Mouse (Mus musculus): Measurements from ENCODE around the gene Osgepl1. TPM values are rescaled to one million over a fixed set of nuclear protein-coding genes. Genes with fewer than 3 reads are reported as not detected.
"Not testable (repeated sequence)": the region's sequence is repeated elsewhere in the genome, so short reads cannot be mapped to it uniquely, and the experiment has no call there.

The Osgepl1 gene
- total RNA-seq (2021) = 10 to 100 TPM; 18.7 to 20.3 TPM
- long read RNA-seq, full-length matches to known transcripts = 17 of 24 reads
- long read RNA-seq, partial matches to known transcripts = 2 of 24 reads
- long read RNA-seq, other reads (novel, unspliced or antisense) = 5 of 24 reads

DNA sequence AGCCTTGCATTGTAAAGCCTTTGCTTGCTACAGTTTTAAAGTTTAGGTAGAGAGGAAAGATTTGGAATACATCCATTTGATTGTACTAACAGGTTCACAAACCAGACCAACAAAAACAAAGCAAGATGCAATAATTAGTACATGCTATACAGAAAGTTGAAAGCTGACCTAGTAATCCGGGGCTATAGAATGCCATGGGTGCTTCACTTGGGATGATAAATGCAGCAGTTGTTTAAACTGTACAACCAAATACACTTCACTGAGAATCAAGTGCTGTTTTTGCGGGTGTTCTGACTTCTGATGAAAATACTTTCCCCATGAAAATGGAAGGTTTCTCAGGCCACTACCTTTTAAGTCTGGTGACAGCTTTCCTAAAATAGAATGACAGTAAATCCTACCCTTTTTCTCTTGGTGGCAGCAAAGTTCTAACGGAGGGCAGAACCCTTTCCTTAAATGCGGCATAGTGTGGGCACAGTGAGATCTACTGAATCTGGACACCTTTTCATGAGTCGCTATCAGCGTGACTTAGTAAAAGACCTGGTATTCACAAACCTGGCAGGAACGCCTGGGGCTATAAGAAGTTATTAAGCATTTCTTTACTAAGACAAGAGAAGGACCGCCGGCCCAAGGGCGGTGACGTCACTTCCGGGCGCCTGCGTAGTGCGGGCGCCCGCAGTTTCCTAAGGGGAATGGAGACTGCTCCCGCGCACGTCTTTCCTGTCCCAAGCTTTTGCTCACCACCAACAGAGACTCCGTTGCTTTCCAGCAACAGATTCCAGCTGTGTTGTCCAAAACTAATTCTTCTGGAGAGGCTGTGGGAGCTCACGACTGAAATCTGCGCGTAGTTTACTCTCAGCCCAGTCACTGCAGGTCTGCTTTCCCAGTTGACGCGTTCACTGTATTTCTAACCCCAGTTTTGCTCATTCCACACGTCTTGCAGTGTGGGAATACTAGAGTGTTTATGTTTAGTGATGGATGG is at the start of gene Osgepl1:
Gene Osgepl1 (plus strand): TSS at position 636 of the 979 bp plus-strand sequence.
- DNase-seq (ENCODE audit: low spot score in 2 of 2) = peak; percentile 79 to 85

DNA sequence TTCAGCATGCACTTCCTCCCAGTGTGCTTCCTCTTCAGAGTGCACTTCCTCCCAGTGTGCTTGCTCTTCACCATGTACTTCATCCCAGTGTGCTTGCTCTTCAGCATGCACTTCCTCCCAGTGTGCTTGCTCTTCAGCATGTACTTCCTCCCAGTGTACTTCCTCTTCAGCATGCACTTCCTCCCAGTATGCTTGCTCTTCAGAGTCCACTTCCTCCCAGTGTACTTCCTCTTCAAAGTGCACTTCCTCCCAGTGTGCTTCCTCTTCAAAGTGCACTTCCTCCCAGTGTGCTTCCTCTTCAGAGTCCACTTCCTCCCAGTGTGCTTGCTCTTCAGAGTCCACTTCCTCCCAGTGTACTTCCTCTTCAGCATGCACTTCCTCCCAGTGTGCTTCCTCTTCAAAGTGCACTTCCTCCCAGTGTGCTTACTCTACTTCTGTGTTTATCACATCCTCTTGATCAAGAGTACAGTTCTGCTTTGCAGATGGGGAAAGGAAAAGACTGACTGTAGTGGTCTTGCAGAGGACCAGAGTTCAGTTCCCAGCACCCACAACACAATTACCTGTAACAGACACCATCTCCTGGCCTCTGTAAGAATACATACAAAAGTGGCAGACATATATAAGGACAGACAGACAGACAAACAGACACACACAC is 48.3 kb upstream of the Osgepl1 start:
- DNase-seq (ENCODE audit: low spot score in 2 of 2) = not testable (repeated sequence)

DNA sequence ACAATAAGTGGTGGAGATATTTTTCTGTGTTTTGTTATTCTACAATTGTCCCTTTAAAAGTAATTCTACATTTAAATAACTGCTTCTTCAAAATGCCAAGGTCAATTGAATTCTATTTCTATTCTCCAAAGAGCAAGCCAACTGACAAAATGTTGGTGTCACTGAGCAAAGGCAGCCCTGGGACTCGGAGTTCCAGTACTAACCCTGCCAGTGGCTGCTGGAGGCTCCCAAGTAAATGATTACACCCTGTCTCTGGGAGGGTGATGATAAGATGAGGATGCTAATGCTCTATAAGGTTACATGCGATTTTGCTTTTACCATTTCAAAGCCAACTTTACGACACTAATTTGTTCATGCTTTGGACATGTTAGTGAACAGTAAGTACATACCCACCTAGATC is 43.5 kb upstream of the Osgepl1 start:
- DNase-seq (ENCODE audit: low spot score in 2 of 2) = no peak

DNA sequence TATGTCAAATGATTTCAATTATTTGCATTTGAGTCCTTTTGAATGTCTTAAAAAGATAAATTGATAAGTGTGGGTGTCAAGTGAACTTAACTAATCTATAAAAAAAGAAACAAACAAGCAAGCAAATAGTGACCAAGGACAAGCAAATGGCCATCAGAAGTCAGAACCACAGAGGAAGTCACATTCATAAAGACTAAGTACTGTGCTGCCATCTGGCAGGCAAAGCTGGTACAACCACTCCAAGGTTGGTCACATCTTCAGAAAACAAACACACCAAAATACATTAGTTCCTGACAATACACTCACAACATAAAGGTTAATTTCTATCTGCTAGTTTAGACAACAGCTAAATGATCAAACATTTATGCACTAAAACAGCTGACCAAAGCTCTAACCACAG is 40.8 kb upstream of the Osgepl1 start:
- DNase-seq (ENCODE audit: low spot score in 2 of 2) = peak; percentile 48 to 54

DNA sequence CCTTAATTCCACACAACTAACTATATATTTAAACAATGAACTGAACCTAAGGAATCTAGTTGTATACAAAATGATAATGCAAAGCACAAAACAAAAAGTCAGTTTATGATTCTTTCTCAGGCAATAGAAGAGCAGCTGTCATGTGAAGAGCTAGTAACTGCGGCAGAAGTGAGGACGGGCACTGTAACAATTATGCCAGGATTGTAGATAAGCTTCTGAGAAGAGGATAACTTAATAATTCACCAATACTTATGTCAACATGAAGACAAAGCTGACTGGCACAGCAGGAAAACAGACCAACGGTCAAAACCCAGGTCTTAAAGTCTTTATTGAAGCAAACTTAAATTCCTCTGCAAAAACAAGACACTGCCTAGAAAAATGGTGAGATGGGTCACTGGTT is 22.2 kb upstream of the Osgepl1 start:
- DNase-seq (ENCODE audit: low spot score in 2 of 2) = no peak

DNA sequence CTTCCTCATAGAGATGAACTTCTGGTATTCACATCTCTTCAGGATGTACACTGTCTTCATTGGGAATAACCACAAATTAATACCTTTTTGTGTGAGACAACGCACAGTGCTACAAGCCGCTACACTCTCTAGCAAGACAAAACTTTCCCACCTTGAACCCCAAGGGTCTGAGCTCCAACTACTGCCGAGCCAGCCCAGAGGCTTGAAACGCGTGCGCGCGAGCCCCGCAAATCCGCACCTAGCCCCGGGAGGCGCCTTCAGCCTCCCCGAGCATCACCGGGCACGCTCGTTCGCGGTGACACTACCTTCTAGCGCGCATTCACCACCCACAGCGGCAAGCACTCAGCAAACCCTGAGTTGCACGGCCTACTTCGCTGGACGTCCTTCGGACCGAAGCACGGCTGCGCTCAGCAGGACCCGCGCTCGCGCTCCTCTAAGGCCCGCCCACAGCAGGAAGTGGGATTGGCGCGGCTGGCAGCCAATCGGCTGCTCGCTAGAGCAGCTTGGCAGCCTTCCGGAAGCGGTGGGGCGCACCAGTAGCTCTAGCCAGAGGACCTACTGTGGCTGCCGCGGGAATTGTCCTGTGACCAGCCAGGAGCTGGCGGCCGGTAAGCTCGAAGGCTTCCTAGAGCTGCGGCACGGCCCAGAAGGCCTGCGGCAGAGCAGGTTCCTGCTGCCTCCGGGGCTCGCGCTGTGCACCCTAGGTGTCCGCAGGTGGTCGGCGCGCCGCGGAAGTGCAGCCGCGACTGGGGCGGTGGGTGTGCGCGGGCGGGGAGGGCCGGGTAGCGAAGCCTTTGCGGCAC is 16.6 kb upstream of the Osgepl1 start, which contains the start of the genes Pms1, Ormdl1 and Gm28778:
Gene Pms1 (minus strand): TSS at position 438 of the 803 bp plus-strand sequence.
Gene Ormdl1 (plus strand): TSS at position 515 of the 803 bp plus-strand sequence.
Gene Gm28778 (plus strand): TSS at position 531 of the 803 bp plus-strand sequence.
- peak; percentile 96 to 98 for DNase-seq (ENCODE audit: low spot score in 2 of 2)

DNA sequence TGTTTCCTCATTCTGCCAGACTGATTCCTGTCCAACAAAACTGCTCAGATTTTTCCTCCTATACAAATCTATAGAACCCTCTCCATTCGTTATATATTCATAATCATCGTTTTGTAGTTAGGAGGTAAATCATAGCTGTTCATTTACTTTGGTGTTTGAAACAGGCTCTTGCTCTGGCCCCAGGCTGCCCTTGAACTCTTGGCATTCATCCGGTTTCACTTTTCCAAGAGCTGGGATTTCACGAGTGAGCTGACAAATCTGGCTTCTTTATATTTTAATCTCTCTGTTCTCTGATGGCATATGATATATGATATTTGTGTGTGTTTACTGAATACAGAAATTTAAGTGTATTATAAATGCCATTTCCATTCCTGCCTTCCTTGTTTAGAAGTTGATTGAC is 12.9 kb upstream of the Osgepl1 start:
- DNase-seq (ENCODE audit: low spot score in 2 of 2) = no peak

DNA sequence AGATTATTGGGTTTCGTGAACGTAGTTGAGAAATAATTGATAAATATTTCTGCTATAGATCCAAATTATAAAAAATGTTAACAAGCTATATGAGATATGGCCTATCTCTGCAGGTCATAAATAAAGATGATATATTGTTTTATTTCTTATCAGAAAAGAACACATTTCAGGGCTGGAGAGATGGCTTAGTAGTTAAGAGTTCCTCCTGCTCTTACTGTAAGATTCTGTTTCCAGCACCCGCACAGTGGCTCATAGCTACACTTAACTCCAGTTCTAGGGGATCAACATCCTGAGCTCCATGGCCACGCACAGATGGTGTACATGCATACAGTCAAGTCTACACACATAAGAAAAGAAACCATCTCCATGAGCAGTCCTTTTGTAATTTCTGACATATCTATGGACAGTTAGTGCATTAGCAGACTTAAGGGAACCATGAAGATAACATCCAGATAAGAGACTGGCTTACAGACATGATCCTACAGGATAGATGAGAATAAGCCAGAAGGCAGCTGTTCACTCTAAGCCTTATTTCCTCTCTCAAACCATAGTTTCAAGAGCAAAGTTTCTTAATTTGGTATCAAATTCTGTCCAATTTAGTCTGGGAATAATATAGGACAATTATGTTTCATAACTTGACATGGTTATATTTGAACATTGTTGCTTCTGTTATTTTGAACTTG is 8.4 kb downstream of the Osgepl1 start:
- DNase-seq (ENCODE audit: low spot score in 2 of 2) = no peak

DNA sequence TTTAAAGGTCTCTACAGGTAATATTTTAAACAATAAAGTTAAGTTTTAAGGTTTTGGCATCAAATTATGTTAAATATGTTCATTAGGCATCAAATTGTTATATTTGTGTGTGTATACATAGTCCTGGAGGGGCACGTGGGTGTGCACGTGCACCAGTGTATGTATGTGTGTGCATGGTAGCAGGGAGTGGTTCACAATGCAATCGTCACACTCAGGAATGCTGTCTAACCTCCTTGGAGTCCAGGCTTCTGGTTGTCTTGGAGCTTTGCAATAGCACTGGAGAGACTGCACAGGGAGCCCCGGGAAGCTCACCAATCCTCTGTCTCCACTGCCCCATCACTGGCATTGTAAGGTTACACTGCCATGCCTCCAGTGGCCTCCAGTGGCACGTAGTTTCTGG is 9.8 kb downstream of the Osgepl1 start:
- no peak for DNase-seq (ENCODE audit: low spot score in 2 of 2)

DNA sequence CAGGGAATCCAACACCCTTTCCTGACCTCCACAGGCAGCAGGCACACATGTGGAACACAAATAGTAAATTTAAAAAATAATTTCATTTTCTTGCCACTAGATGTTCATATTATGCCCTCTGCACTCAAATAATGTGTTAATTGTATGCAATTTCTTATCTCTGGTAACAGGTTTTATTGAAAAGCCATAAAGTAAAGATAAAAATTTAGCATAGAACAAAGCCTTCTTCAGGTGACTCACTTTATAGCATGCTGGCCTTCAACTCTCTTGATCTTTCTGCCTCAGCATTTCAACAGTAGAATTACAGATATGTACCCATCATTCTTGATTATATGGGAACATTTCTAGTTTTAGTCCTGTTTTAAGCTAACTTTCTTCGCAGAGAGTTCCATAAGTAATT is 10.9 kb downstream of the Osgepl1 start:
- no peak for DNase-seq (ENCODE audit: low spot score in 2 of 2)

DNA sequence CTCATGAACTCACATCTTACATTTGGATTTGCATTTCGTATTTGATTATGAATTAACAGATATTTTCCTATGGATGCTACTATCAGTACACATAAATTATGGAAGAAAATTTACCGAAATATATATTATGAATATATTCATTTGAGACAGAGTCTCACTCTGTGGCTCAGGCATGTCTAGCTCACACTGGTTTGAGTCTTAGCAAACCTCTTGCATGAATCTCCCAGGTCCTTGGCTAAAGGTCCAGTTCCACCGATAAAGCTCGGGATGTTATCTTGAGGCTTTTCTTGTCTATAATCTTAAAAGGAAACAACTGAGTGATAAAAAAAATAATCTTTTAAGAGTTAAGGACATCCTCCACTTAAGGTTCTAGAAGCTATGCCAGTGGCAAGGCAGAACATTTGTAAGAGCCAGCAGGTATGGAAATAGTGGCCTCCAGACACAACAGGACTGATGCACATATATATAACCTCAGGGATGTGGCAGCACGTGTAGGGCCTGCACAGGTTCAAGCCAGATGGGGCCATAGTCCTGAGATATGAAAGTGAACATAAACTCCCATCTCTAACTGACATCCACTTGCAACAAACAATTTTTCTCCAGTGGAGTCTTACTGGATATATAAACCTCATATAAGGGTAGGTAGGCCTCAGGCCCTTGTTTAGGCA is 11.5 kb downstream of the Osgepl1 start:
- no peak for DNase-seq (ENCODE audit: low spot score in 2 of 2)

DNA sequence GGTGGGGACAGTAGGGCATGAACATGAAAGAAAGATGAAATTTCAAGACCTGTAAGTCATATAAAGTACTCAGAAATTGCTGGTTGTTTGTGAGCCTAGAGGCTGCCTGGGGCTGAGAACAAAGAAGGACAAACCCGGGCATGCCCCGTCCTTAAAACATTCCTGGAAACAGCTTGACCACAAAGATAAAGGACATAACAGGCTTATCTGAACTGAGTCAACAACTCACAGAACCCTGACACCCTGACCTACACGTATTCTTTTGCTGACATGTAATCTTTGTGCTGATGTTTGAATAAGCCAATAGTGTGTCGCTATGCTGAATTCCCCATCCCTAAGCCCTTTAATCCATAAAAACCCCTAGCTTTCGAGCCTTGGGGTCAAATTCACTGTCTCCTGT is 20.1 kb downstream of the Osgepl1 start:
- not testable (repeated sequence) for DNase-seq (ENCODE audit: low spot score in 2 of 2)

DNA sequence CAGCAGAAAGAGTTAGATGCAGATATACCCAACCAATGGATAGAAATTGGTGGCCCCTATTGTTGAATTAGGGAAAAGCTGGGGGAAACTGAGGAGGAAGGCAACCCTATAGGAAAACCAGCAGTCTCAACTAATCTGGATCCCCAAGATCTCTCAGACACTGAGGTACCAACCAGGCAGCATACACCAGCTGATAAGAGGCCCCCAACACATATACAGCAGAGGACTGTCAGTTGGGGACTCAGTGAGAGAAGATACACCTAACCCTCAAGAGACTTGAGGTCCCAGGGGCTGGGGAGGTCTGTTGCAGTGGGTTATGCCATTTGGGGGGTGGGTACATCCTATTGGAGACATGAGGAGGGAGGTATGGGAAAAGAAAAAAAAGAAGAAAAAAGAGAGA is 22.0 kb downstream of the Osgepl1 start:
- DNase-seq (ENCODE audit: low spot score in 2 of 2) = no peak

DNA sequence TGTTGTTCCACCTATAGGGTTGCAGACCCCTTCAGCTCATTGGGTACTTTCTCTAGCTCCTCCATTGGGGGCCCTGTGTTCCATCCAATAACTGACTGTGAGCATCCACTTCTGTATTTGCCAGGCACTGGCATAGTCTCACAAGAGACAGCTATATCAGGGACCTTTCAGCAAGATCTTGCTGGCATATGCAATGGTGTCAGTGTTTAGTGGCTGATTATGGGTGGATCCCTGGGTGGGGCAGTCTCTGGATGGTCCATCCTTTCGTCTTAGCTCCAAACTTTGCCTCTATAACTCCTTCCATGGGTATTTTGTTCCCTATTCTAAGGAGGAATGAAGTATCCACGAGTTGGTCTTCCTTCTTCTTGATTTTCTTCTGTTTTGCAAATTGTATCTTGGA is 24.0 kb downstream of the Osgepl1 start:
- not testable (repeated sequence) for DNase-seq (ENCODE audit: low spot score in 2 of 2)

DNA sequence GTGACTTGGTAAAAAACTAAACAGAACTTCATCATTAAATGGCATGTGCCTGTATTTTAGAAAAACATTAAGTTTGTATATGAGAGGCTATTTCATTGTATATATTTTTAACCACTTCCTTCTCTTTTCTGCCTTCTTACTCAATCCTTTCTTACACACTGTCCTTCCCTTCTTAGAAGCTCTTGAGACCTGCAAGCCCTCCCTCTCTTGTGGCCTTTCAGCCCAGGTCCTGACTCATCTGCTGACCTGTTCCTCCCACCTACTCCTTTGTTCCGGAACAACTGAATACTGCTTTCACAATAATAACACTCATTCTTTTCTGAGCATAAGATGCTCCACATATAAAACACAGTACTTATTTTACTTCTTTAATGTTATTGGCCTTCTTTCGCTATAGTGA is 27.6 kb downstream of the Osgepl1 start:
- no peak for DNase-seq (ENCODE audit: low spot score in 2 of 2)

DNA sequence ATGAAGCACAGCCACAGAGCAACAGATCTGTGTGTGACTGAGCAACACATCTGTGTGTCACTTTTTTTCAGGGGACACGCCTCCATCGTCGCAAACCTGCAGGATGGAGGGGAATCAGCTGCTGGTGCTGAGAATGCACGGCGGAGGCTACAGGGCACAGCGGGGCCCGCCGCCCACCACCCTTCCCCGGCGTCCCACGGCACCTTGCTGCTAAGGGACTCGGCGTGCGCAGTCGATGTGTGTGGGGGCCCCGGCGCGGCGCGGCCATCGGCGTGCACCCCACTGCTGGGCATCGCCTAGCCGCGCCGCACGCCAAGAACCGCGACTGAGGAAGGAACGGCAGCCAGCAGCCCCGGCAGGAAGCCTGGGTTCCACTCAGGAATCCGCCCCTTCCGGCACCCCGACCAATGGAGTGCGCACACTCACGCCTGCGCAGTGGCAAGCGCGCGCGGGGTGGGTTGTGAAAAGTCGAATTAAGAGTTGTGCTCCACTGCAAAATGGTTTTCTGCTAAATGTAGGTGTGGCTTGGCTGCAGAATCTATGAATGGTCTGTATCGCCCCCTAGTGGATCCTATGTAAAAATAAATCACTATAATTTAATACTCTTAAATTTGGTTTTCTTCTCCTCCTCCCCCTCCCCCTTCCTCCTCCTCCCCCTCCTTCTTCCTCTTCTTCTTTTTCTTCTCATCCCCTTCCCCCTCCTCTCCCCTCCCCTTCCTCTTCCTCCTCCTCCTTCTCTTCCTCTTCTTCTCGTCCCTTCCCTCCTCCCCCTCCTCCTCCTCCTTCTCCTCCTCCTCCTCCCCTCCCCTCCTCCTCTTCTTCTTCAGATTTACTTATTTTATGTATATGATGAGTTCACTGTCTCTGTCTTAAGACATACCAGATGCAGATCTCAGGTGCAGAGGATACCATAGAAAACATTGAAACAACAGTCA is 39.2 kb downstream of the Osgepl1 start, which contains the start of the genes Asdurf, Gm28551 and Asnsd1:
Gene Asdurf (minus strand): TSS at position 293 of the 935 bp plus-strand sequence.
Gene Gm28551 (minus strand): TSS at position 341 of the 935 bp plus-strand sequence.
Gene Asnsd1 (minus strand): TSS at position 426 of the 935 bp plus-strand sequence.
- DNase-seq (ENCODE audit: low spot score in 2 of 2) = peak; percentile 98 to 99

DNA sequence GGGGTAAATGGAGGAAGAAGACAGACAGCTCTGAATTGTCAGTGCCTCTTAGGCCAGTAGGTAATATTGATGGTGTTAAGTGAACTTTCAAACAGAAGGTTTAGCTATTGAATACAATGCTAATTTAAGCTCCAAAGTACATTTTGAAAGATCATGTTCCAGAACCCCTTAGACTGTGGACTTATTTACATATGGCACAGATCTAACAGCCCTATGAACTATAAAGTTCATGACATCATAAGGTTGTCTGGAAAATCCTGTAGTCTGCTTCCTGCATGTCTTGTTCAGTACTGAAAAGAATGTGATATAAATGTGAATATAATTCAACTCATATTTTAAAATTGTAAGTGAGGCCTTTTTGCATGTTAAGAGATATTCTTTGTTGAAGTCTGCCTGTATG is 45.6 kb downstream of the Osgepl1 start:
- DNase-seq (ENCODE audit: low spot score in 2 of 2) = no peak
